Mouse (Mus musculus) bone marrow macrophage, adult 2 months (primary cell): Measurements from ENCODE around the gene Adam15. TPM values are rescaled to one million over a fixed set of nuclear protein-coding genes. Genes with fewer than 3 reads are reported as not detected.
A peak's percentile ranks its signal among the peaks of the same experiment; 100 is the strongest.

Source experiments
- H3K27ac ChIP-seq: 2 replicates; pipeline ENCODE4 v1.5.1; 2012; ENCODE audit warnings: low read depth, low read length; ENCODE audit not compliant: insufficient read depth
- H3K4me1 ChIP-seq: 2 replicates; pipeline ENCODE4 v1.6.1; 2012; ENCODE audit warnings: low read length; ENCODE audit not compliant: control insufficient read depth, insufficient read depth
- H3K4me3 ChIP-seq: 2 replicates; pipeline ENCODE4 v1.5.1; 2012; ENCODE audit warnings: mild to moderate bottlenecking, low read length, moderate library complexity; ENCODE audit not compliant: insufficient read depth
- CTCF ChIP-seq: IDR thresholded peaks from 2 replicates; pipeline ENCODE4 v1.5.1; 2012; ENCODE audit warnings: low read depth, mild to moderate bottlenecking, low read length, moderate library complexity
- POLR2A ChIP-seq: IDR thresholded peaks from 2 replicates; pipeline ENCODE4 v1.6.1; 2012; ENCODE audit warnings: mild to moderate bottlenecking, low read depth, low read length, borderline replicate concordance
- polyA plus RNA-seq: library from polyadenylated mRNA; stranded (reverse); fragments of >200 nt; gene quantifications from 2 replicates; pipeline ENCODE4 v1.2.4, GENCODE M21; 2012; ENCODE audit not compliant: missing spikeins, insufficient read depth, insufficient read length

Adam15 gene
- polyA plus RNA-seq, 1 experiment = 328 TPM

DNA sequence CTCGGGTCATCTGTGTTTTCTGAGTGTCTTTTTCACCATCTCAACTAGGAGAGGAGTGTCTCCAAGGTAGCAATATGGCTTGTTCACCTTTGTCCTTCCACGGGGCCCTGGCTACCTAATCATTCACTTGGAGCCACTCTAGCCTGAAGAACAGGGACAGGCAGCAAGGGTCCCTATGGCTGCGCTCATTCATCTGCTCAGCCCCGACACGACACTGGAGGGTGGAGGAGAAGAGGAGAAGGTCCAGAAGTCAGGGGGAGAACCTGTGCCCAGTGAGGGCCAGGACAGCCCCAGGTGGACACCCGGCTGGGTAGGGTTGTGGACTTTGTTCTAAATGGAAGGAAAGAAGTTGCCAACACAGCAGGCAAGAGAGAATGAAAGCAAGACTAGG is 5.7 kb upstream of the Adam15 start:
- Histone ChIP-seq H3K4me1 (peaks cover 16% of the 10 kb centered on the region), H3K4me3 (no peak overlapping the region), H3K27ac (no peak overlapping the region)
- TF ChIP-seq CTCF (no peak), POLR2A (no peak)

DNA sequence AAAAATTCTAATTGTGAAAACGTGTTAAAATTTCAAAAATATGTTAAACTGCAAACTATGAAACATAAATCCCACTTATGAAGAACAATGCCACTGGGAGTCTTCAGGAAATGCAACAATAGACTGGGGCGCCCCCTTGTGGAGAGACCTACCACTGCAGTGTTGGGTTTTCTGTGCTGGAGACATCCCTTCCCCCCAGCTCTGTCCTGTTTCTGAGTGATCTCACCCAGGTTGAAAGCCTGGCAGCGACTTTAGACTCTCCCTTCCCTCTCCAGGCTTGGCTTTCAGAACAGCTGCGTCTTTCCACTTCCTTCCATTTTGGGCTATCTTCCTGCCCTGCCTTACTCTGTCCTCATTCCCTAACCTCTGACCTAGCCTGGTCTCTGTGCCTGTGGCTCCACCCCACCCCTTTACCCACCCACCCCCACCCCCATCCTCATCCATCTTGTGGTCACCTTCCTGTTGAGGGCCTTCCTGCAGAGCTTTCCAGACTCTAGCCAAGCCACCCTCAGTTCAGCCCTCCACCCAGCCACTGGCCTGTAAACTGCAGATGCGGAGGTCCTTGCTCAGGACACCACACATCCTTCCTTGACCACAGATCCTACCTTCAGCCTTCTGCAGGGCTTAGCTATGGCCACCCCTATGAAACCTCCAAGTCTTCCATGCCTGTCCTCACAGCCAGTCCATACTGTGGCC is 5.2 kb upstream of the Adam15 start:
- no peak overlapping the region for H3K27ac ChIP-seq

DNA sequence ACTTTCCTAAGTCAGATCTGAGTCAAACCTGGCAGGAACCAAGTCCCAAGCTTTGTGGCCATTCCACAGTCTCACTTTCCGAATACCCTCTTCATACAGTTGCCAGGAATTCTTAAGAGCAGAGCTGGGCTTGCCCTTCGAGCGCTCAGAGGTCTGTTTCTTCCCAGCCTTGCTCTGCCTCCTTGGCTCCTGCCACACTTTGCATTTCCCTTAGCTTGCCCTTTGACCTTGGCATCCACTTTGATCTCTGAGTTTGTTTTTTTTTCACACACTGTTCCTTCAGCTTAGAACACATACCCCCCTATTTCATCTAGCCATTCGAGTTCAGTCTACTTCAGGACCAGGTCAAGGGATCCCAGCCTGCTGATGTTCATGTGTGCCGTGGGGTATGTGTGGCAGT is 1.5 kb upstream of the Adam15 start:
- Histone ChIP-seq H3K4me1 (peaks cover 27% of the 10 kb centered on the region), H3K4me3 (no peak overlapping the region), H3K27ac (no peak overlapping the region)
- TF ChIP-seq CTCF = no peak
- TF ChIP-seq POLR2A = no peak

More for the DNA sequence above, 5.2 kb upstream of the Adam15 start:
- peaks cover 17% of the 10 kb centered on the region for H3K4me1 ChIP-seq
- TF ChIP-seq POLR2A (no peak), CTCF (peak; percentile 67)
- no peak overlapping the region for H3K4me3 ChIP-seq

DNA sequence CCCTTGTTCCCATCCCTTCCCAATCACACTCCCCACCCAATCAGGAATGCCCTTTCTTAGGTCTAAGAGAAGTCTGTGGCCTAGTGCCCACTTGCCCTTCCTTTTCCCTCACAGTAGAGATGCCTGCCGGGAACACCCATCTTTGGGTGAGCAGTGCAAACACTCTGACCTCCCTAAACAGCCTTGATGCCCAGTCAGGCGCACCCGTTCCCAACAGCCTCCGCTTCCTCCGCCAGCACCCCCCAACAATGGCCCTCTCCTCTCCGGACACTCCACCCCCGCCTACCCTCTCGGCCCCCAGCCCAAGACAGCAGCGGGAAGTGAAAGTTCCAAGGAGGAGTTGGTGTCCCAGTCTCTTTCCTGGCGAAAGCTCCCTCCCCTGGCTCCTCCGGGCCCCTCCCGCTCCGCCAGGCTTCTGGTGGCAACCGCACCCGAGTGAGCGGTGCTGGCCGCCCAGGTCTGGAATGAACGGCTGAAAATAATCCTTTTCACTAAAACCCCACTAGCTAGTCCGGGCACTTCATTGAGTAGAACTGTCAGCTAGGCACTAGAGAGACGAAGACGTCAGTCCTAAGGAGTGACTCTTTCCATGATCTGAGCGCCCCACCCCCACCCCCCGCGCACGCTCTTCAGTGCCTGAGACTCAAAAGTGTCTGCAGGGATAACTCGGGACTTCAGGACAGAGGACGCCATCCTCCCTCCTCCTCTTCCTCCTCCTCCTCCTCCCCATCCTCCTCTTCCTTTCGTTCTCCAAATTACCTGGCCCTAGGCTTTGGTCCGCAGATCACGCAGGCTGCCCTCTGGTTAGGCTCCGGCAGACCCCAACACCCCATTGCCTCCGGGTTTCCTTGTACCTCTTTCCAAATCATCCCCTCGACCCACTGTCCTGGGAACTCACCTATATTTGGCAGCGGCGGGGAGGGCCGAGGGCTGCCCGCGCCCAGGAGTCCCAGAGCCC is 606 bp downstream of the Adam15 start:
- peak overlapping the region; percentile 79 for H3K4me3 ChIP-seq
- TF ChIP-seq POLR2A (no peak), CTCF (no peak)
- H3K4me1 ChIP-seq = peaks cover 24% of the 10 kb centered on the region
- peak overlapping the region; percentile 78 for H3K27ac ChIP-seq

DNA sequence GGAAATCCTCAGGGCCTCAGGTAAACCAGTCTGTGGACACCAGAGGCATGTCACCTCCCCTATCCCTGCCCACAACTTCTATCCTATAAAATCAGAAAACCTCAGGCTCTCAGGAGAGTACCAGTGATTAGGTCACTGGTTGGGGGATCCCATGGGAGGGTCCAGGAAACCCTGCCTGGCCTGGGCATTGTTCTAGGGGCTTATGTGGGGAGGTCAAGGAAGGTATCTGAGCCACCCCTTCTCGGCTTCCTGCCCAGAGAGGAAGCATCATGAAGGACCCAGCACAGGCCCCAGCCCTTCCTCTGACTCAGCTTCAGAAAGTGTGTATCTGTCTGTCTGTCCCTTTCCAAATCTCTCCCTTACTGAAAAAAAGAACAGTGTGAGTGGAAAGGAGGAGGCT is 1.9 kb downstream of the Adam15 start:
- Histone ChIP-seq H3K27ac (peak overlapping the region; percentile 78), H3K4me3 (peak overlapping the region; percentile 79), H3K4me1 (peaks cover 24% of the 10 kb centered on the region)
- TF ChIP-seq CTCF = no peak
- TF ChIP-seq POLR2A = no peak

DNA sequence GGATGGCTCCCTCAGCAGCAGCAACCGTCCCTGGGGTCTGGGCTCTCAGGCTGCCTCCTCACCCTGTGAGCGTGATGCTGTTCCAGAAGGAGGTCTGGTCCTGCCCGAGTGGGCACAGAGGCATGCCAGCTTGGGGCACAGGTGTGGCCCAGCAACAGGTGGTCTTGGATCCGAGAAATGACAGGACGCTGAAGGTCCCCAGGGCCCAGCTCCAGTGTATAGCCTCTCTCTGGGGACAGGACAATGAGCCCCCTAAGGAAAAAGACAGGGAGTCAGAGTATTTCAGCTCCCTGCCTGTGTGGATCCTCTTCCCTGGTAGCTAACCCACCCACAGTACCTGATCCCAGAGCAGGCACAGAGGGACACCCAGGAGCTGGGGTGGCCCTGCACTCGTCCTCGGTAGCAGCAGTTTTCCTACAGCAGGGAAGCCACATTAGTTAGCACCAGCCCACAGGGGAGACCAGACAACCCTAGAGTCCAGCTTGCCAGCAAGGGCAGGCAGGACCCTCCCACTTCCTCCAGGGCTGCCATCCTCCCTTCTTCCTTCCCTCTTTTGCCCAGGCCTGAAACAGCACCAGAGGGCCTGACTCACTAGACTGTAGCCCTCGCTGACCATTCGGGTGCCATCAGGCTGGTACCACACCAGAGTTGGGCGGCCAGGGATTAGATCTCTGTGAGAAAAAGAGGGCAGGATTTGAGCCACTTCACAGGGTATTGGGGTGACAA is 2.8 kb downstream of the Adam15 start:
- Histone ChIP-seq H3K27ac (peak overlapping the region; percentile 78), H3K4me1 (peaks cover 24% of the 10 kb centered on the region), H3K4me3 (peak overlapping the region; percentile 9; the same call in 1 of the 2 replicates)
- TF ChIP-seq CTCF (no peak), POLR2A (no peak)

DNA sequence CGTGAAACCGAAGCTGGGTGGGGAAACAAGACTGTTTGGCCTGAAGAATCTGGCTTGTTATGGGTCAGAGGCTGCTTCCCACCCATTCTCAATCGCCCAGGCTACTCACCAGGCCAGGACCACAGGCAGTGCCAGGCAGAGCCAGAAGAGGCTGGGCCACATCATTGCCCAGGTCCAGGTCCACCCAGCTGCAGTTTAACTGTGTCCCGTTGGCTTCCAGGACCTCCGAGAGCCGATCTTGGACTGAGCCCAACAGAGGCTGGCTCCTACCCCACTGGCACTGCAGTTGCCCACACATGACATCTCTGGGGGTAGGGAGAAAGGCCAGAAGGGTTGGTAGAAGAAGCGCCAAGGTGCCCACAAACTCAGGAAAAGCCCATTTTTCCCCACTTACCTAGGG is 6.5 kb downstream of the Adam15 start:
- Histone ChIP-seq H3K27ac (no peak overlapping the region), H3K4me3 (no peak overlapping the region)
- TF ChIP-seq CTCF (no peak), POLR2A (no peak)

DNA sequence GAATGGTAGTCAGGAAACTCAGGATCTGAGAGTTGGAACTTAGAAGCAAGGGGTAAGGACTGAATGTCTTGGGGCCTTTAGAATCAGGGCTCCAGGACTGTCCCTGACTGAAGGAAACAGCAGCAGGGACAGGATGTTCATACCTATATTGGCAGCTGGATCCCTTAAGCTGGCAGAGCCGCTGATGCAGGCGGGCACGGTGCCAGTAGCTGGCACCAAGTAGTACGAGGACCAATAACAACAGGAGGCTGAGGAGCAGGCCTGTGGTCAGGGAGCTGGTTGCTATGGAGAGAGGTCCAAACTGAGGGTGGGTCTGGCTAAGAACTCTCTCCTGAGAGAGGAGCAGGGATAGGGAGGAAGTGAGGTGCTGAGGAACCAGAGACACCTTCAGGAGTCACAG is 8.0 kb downstream of the Adam15 start:
- TF ChIP-seq CTCF = no peak
- no peak for TF ChIP-seq POLR2A
- H3K4me3 ChIP-seq = no peak overlapping the region
- no peak overlapping the region for H3K27ac ChIP-seq
- H3K4me1 ChIP-seq = peaks cover 3% of the 10 kb centered on the region

More for the DNA sequence above, 6.5 kb downstream of the Adam15 start:
- peaks cover 15% of the 10 kb centered on the region for H3K4me1 ChIP-seq

DNA sequence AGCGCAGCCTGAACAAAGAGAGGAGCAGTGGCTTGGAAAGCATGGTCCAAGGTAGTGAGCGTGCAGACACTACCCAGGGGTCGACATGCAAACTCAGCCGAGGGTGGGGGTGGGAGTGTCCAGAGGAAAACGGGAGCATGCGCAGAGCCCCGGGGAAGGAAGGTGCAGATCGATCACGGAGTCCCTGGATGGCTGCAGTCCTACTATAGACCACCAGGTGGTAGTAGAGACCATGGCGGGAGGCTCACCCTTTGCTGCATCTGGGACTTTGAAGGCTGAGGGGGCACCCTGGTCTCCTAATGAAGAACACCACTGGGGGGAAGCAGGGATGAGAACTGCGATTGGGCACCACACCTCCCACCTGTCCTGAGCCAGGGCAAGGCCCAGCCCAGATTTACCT is 9.3 kb downstream of the Adam15 start:
- TF ChIP-seq CTCF (peak; percentile 65), POLR2A (no peak)
- Histone ChIP-seq H3K4me3 (no peak overlapping the region), H3K27ac (no peak overlapping the region), H3K4me1 (no peaks in the 10 kb centered on the region)
